Mouse (Mus musculus): Measurements from ENCODE around the gene Clec16a. TPM values are rescaled to one million over a fixed set of nuclear protein-coding genes. Genes with fewer than 3 reads are reported as not detected.

Gene Clec16a
- total RNA-seq, 2 experiments from 2014 or later, result 37.4 to 46.9 TPM

DNA sequence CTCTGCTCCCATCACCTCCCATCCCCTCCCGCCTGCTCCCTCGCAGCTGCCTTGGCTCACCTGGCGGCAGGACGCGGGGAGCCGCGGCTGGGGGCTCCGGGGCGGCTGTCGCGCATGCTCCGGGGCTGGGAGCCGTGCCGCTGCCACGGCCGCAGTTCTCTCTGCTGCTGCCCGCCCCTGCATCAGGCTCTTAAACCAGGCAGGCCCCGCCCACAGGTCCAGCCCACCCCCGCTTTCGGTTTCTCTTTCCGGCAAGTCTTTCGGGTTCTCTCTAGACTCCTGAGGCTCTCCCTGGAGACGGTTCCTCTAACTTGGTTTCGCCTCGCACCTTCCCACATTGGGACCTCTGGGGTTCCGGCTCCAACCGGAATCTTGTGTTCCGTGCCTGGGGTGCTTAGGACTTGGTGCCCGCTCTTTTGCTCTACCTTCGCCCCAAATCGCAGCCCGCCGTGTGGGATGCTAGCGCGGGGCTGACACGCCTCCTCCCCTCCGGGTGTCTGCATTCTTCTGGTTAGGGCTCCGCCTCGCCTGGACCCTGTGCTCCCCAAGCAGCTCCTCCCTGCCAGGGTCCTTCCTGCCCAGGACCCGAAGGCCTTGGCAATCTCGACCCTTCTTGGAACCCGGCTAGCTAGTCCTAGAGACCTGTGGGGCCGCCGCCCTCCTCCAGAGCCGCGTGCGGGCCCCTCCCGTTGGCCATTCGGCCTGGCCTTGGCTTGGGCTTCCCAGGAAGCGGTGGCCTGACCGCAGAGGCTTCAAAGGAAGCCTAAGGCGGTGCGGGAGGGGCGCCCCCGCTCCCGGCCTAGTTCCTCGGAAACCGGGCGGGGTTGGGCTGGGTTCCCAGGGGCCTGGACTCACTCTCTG lies 240.5 kb downstream of the Clec16a start, which contains the start of gene Socs1:
TSS of gene Socs1 (minus strand) at position 166 of the 861 bp plus-strand sequence.
- peak; percentile 91 to 95 for DNase-seq

DNA sequence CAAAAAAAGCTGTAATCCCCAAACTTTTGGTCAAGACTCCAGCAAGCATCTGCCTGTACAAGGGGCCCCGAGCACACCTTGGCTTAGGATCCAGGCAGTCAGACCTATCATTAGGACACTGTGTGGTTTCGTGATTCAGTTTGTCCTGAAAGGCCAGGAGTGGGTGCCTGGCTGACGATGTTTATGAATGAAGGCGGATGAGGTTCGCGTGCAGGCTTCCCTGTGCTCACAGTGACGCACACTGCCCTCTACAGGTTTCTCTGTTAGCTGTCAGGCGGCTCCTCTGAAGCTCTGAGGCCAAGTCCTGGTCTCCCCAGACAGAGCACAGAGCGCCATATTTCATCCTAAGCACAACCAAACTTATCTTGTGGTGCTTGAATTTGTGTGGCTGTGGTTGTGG lies 241.1 kb downstream of the Clec16a start:
- DNase-seq, result peak; percentile 81 to 88

DNA sequence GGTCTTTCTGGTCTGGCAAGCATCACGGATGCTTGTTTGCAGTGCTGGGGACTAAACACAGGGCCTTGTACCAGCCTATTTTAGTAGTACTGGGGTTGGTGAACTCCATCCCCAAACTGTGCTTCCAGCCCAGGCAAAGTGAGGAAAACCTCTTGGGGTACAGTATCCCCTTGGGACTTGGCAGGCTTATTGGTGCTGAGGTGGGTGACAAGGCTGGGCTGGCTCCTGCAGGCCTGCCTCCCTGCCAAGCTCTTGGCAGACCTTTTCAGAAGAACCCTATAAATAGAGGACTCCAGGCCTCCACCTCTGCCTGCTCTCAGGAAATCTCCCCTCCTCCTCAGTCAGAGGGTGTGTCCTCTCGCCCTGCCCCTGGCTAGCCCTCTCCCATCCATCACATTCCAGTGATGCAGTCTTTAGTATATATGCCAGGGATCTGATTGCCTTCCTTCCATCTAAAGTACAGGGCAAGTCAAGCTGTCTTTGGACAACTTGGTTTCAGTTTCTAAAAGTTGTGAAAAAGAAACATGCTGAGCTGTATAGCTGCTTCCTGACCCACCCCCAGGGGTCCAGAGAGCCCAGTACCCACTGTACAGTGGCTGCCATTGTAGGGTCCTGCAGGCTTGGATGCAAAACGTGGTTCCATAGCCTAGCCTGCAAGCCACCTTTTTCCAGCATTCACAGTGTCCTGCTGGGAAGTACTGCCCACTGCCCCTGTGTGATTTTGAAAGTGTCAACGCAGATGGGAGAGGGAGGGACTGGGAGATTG lies 241.8 kb downstream of the Clec16a start:
- DNase-seq, result peak in 1 of 2 experiments; percentile 21

DNA sequence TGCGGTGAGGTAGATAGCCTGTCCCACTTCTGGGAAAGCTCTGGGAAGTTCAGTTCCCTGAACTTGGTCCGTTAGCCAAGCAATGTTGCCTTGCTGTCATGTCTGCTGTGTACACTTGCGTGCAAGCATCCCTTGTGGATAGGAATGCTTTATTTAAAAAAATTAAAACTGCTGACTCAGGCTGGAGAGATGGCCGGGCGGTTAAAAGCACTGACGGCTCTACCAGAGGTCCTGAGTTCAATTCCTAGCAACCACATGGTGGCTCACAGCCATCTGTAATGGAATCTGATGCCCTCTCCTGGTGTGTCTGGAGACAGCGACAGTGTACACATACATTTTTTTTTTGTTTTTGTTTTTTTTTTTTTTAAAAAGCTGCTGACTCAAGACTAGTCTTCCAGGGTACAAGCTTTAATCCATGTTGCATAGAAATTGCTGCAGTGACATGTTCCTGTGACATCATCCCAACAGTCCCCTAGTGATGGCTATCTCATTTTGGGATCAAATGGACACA lies 242.5 kb downstream of the Clec16a start:
- no peak for DNase-seq

DNA sequence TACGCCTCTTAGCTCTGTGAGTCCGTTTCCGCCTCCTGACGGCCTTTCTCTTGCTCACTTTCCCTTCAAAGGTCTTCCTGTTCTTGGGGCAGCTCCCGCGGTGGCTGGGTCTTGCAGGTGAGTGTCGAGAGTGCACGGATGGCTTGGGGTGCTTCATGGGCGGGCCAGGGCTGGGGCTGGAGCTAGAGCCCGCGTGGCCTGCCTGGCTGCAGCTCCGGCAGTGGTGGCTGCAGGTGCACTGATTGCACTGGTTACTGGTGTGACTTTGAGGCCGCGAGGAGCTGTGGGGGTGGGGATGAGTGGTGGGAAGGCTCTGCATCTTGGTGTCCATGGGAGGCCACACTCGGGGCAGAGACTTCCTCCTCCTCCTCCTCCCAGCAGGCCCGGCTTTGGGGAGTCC lies 243.1 kb downstream of the Clec16a start, which contains the start of gene Tnp2:
TSS of gene Tnp2 (minus strand) at position 390 of the 400 bp plus-strand sequence.
- no peak for DNase-seq

DNA sequence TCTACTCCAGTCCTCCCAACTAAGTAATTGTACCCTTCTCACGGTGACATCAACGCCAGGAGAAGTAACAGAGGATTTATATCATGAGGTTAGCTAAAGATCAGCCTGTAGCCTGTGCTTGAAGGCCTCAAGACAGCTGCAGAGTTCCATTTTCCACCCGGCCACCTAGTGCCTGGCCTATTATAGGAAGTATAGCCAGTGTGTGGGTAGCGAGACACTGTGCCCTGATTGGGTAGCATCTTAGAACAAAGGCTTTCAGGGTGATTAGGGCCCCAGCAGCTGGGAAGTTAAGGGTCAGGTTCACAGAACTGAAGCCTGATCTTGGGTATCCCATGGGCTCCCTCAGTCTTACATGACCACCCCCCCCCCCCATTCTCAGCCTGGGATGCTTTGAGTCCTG lies 243.7 kb downstream of the Clec16a start:
- no peak for DNase-seq

DNA sequence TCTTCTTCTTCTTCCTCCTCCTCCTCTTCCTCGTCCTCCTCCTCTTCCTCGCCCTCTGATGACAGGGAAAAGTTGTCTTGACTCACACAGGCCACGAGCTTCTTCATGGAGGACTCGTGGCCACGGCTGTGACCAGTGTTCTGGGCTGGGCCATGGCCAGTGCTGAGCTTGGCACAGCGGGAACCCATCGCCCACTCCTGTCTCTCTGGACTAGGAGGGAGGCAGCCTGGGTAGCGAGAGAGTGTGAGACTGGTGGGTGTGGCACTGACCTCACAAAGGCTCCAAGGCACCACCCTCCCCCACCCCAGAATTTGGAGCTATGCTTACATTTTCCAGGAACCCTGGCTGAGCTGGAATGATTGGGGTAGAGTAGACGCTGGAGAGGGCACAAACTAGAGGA lies 245.6 kb downstream of the Clec16a start, which contains the start of gene Prm3:
TSS of gene Prm3 (minus strand) at position 213 of the 400 bp plus-strand sequence.
- no peak for DNase-seq

Other genes starting within 250 kb of the Clec16a start
- 1 to 10 TPM; 6.0 to 7.0 TPM for gene Emp2, start 231.4 kb upstream of the Clec16a start, total RNA-seq (2021)
- not detected for gene Tekt5, start 149.8 kb upstream of the Clec16a start, total RNA-seq (2021)
- gene Nubp1, start 133.4 kb upstream of the Clec16a start, total RNA-seq (2021), result 10 to 100 TPM; 27.3 to 29.6 TPM
- 1 to 10 TPM; 1.2 to 1.6 TPM for gene Tvp23a, start 98.0 kb upstream of the Clec16a start, total RNA-seq (2021)
- gene Ciita, start 65.3 kb upstream of the Clec16a start, total RNA-seq (2021), result 1 to 10 TPM; 1.7 TPM
- 10 to 100 TPM; 21.0 to 22.4 TPM for gene Dexi, start 2.3 kb upstream of the Clec16a start, total RNA-seq (2021)
- gene Socs1, start 240.2 kb downstream of the Clec16a start, total RNA-seq (2021), result 1 to 10 TPM; 3.1 to 3.5 TPM
- not detected for gene Tnp2, start 243.3 kb downstream of the Clec16a start, total RNA-seq (2021)
- not detected for gene Prm3, start 245.6 kb downstream of the Clec16a start, total RNA-seq (2021)